Mouse (Mus musculus): ENCODE measurements at regions not wholly inside any gene's neighbourhood (a gene's known extent, or its start where the extent isn't known, plus 50 kb on each side); places are given as distances from the start of the nearest gene placed in this dataset.
A peak's percentile ranks its signal among the peaks of the same experiment; 100 is the strongest.
"Not testable (repeated sequence)": the region's sequence is repeated elsewhere in the genome, so short reads cannot be mapped to it uniquely, and the experiment has no call there.

- no peak for DNase-seq
These were observed 86.3 kb upstream of the Nt5e start for GRCm38 (mm10) chr9:88240740-88241139.

GRCm38 (mm10) chr9:88241203-88241995, 85.6 kb upstream of the Nt5e start:
- peak; percentile 90 for DNase-seq

- no peak for DNase-seq
These were observed 84.5 kb upstream of the Nt5e start for GRCm38 (mm10) chr9:88242530-88242929.

- no peak for DNase-seq
These were observed 82.5 kb upstream of the Nt5e start for GRCm38 (mm10) chr9:88244492-88244891.

- DNase-seq = no peak
These were observed 71.0 kb upstream of the Nt5e start for GRCm38 (mm10) chr9:88255948-88256347.

GRCm38 (mm10) chr9:88259627-88260026, 67.4 kb upstream of the Nt5e start:
- no peak for DNase-seq

GRCm38 (mm10) chr9:88260072-88260635, 66.8 kb upstream of the Nt5e start:
- no peak for DNase-seq

GRCm38 (mm10) chr9:88262461-88262860, 64.5 kb upstream of the Nt5e start:
- DNase-seq = no peak

- not testable (repeated sequence) for DNase-seq
These were observed 60.7 kb upstream of the Nt5e start for GRCm38 (mm10) chr9:88266346-88266745.

GRCm38 (mm10) chr9:88268811-88269210, 58.2 kb upstream of the Nt5e start:
- DNase-seq = peak; percentile 10

- no peak for DNase-seq
These were observed 57.8 kb upstream of the Nt5e start for GRCm38 (mm10) chr9:88269216-88269615.

- no peak for DNase-seq
These were observed 56.2 kb upstream of the Nt5e start for GRCm38 (mm10) chr9:88270836-88271235.

GRCm38 (mm10) chr9:88273304-88273703, 53.7 kb upstream of the Nt5e start:
- DNase-seq = no peak

GRCm38 (mm10) chr9:88274040-88274439, 53.0 kb upstream of the Nt5e start:
- DNase-seq = peak; percentile 45

GRCm38 (mm10) chr9:88274681-88275336, 52.2 kb upstream of the Nt5e start:
- peak; percentile 38 for DNase-seq

- DNase-seq = no peak
These were observed 50.9 kb upstream of the Nt5e start for GRCm38 (mm10) chr9:88276023-88276568.

- DNase-seq = no peak
These were observed 50.0 kb upstream of the Nt5e start for GRCm38 (mm10) chr9:88277031-88277430.
